Mouse (Mus musculus): ENCODE results near the gene Golga4.

The Golga4 gene

GRCm38 (mm10) chr9:118506020-118506403, at the start of gene Golga4:
Gene Golga4 (plus strand): TSS chr9:118506267.
- peak; percentile 78 for DNase-seq (ENCODE audit: low read depth, low spot score)

GRCm38 (mm10) chr9:118456405-118456804, 49.7 kb upstream of the Golga4 start:
- no peak for DNase-seq (ENCODE audit: low read depth, low spot score)

- DNase-seq (ENCODE audit: low read depth, low spot score) = no peak
These were observed 48.0 kb upstream of the Golga4 start for GRCm38 (mm10) chr9:118458039-118458438.

- DNase-seq (ENCODE audit: low read depth, low spot score) = no peak
These were observed 42.0 kb upstream of the Golga4 start for GRCm38 (mm10) chr9:118464031-118464430.

GRCm38 (mm10) chr9:118468301-118468700, 37.8 kb upstream of the Golga4 start:
- DNase-seq (ENCODE audit: low read depth, low spot score) = no peak

GRCm38 (mm10) chr9:118469272-118469671, 36.8 kb upstream of the Golga4 start:
- no peak for DNase-seq (ENCODE audit: low read depth, low spot score)

- DNase-seq (ENCODE audit: low read depth, low spot score) = no peak
These were observed 34.8 kb upstream of the Golga4 start for GRCm38 (mm10) chr9:118471296-118471695.

- no peak for DNase-seq (ENCODE audit: low read depth, low spot score)
These were observed 29.8 kb upstream of the Golga4 start for GRCm38 (mm10) chr9:118476211-118476765.

- DNase-seq (ENCODE audit: low read depth, low spot score) = no peak
These were observed 29.2 kb upstream of the Golga4 start for GRCm38 (mm10) chr9:118476766-118477271.

GRCm38 (mm10) chr9:118477281-118477931, 28.7 kb upstream of the Golga4 start:
- no peak for DNase-seq (ENCODE audit: low read depth, low spot score)

GRCm38 (mm10) chr9:118477961-118478360, 28.1 kb upstream of the Golga4 start, which contains the start of gene Eomes:
Gene Eomes (plus strand): TSS chr9:118478212.
- DNase-seq (ENCODE audit: low read depth, low spot score) = no peak

- no peak for DNase-seq (ENCODE audit: low read depth, low spot score)
These were observed 27.6 kb upstream of the Golga4 start for GRCm38 (mm10) chr9:118478458-118478838.

GRCm38 (mm10) chr9:118478839-118479507, 27.1 kb upstream of the Golga4 start:
- DNase-seq (ENCODE audit: low read depth, low spot score) = no peak

GRCm38 (mm10) chr9:118479508-118480291, 26.4 kb upstream of the Golga4 start:
- DNase-seq (ENCODE audit: low read depth, low spot score) = no peak

GRCm38 (mm10) chr9:118480292-118480690, 25.8 kb upstream of the Golga4 start:
- no peak for DNase-seq (ENCODE audit: low read depth, low spot score)

- no peak for DNase-seq (ENCODE audit: low read depth, low spot score)
These were observed 23.9 kb upstream of the Golga4 start for GRCm38 (mm10) chr9:118482210-118482609.

GRCm38 (mm10) chr9:118486361-118487095, 19.5 kb upstream of the Golga4 start:
- DNase-seq (ENCODE audit: low read depth, low spot score) = no peak

GRCm38 (mm10) chr9:118487096-118487395, 19.0 kb upstream of the Golga4 start:
- no peak for DNase-seq (ENCODE audit: low read depth, low spot score)

GRCm38 (mm10) chr9:118487636-118488035, 18.4 kb upstream of the Golga4 start:
- DNase-seq (ENCODE audit: low read depth, low spot score) = no peak

GRCm38 (mm10) chr9:118488138-118488895, 17.8 kb upstream of the Golga4 start:
- no peak for DNase-seq (ENCODE audit: low read depth, low spot score)
